Mouse (Mus musculus): ENCODE measurements around the gene Me3. TPM values are rescaled to one million over a fixed set of nuclear protein-coding genes. Genes with fewer than 3 reads are reported as not detected.
A peak's percentile ranks its signal among the peaks of the same experiment; 100 is the strongest.

The Me3 gene
- total and polyA plus RNA-seq, 2 experiments from 2014 or later, result 14.7 to 15.6 TPM

GRCm38 (mm10) chr7:89769106-89769896 lies 137.1 kb downstream of the Me3 start:
- H3K9ac ChIP-seq, result no peak overlapping the region
- ATAC-seq, result no peak; the same call in 1 of the 2 replicates
- no peaks in the 10 kb centered on the region for H3K9me3 ChIP-seq (ENCODE audit: low read length)
- H3K4me2 ChIP-seq (ENCODE audit: low read depth), result no peak overlapping the region
- H3K27ac ChIP-seq (ENCODE audit: low read depth, low read length), result no peak overlapping the region
- H3K4me1 ChIP-seq (ENCODE audit: insufficient read depth), result 0 out of 2 replicates have a peak, but pooled peaks cover 3% of the 10 kb centered on the region
- no peak for TF ChIP-seq CTCF (IDR thresholded peaks at IDR 0.05; ENCODE audit: low read depth)
- H3K4me3 ChIP-seq (ENCODE audit: low read depth, low read length), result no peak overlapping the region
- WGBS, result 45% methylated on average over 9 of the region's 9 CpGs
- no peaks in the 10 kb centered on the region for H3K27me3 ChIP-seq (ENCODE audit: insufficient read depth, low read length)
- DNase-seq, result no peak
- H3K36me3 ChIP-seq (ENCODE audit: insufficient read depth), result no peaks in the 10 kb centered on the region

- no peak overlapping the region for H3K27ac ChIP-seq (ENCODE audit: low read depth, low read length)
- no peak for TF ChIP-seq CTCF (IDR thresholded peaks at IDR 0.05; ENCODE audit: low read depth)
- H3K36me3 ChIP-seq (ENCODE audit: insufficient read depth), result no peaks in the 10 kb centered on the region
- no peak for DNase-seq
- ATAC-seq, result peak; percentile 61; the same call in 1 of the 2 replicates
- H3K4me2 ChIP-seq (ENCODE audit: low read depth), result no peak overlapping the region
- 0 out of 2 replicates have a peak, but pooled peaks cover 3% of the 10 kb centered on the region for H3K4me1 ChIP-seq (ENCODE audit: insufficient read depth)
- H3K4me3 ChIP-seq (ENCODE audit: low read depth, low read length), result no peak overlapping the region
- no peaks in the 10 kb centered on the region for H3K9me3 ChIP-seq (ENCODE audit: low read length)
- H3K9ac ChIP-seq, result no peak overlapping the region
- H3K27me3 ChIP-seq (ENCODE audit: insufficient read depth, low read length), result no peaks in the 10 kb centered on the region
- WGBS, result 30% methylated on average over 6 of the region's 6 CpGs
Observed at GRCm38 (mm10) chr7:89770021-89770420, 137.8 kb downstream of the Me3 start.

DNA sequence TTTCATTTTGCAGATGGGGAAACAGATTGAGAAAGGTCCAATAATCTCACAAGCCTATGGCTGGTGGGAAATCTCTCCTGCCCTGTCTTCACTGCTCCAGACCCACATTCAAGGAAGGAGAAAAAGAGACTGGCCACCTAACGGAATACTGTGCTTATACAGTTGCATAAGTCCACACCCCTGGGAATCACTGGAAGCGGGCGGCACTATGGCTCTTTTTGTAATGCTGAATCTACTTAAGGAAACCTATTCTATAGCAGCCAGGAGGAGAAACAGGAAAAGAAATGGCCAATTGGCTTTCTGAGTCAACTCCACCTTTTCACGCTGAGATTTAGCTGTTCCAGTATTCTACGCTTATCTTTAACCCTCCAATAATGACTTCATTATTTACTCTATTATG lies 140.7 kb downstream of the Me3 start:
- WGBS, result 83% methylated on average over 5 of the region's 5 CpGs
- H3K9ac ChIP-seq, result no peak overlapping the region
- no peaks in the 10 kb centered on the region for H3K27me3 ChIP-seq (ENCODE audit: insufficient read depth, low read length)
- TF ChIP-seq CTCF (IDR thresholded peaks at IDR 0.05; ENCODE audit: low read depth), result no peak
- no peak overlapping the region for H3K4me3 ChIP-seq (ENCODE audit: low read depth, low read length)
- H3K36me3 ChIP-seq (ENCODE audit: insufficient read depth), result no peaks in the 10 kb centered on the region
- no peak overlapping the region for H3K27ac ChIP-seq (ENCODE audit: low read depth, low read length)
- H3K9me3 ChIP-seq (ENCODE audit: low read length), result no peaks in the 10 kb centered on the region
- ATAC-seq, result no peak
- no peak for DNase-seq
- H3K4me1 ChIP-seq (ENCODE audit: insufficient read depth), result 0 out of 2 replicates have a peak, but pooled peaks cover 3% of the 10 kb centered on the region
- no peak overlapping the region for H3K4me2 ChIP-seq (ENCODE audit: low read depth)

DNA sequence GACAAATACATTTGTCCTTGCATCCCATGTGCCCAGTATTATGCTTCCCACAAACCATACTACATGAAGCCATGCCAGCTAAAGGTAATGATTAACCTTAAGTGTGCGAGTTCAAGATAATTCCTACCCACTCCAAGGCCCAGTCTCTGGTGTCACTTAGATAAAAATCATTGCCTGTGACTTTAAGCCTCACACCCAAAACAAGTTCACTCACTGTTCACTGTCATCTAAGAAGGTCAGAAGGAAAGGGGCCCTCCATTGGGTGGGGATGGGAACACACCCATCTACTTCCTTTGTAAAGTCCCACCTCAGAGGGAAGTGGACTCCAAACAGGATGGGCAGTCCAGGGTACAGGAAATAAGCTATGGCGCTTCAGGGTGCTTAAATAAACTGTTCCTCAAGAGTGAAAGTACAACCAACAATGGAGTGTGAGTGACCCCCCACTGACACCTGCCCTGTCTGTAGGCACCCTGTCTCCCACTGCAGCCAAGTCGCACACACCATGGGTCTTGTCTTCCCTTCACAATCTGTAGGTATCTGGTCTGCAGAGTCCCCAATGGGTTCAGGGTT lies 141.2 kb downstream of the Me3 start:
- no peaks in the 10 kb centered on the region for H3K27me3 ChIP-seq (ENCODE audit: insufficient read depth, low read length)
- H3K27ac ChIP-seq (ENCODE audit: low read depth, low read length), result no peak overlapping the region
- no peak overlapping the region for H3K9ac ChIP-seq
- H3K4me2 ChIP-seq (ENCODE audit: low read depth), result no peak overlapping the region
- ATAC-seq (no peak), DNase-seq (no peak)
- no peak for TF ChIP-seq CTCF (IDR thresholded peaks at IDR 0.05; ENCODE audit: low read depth)
- H3K4me3 ChIP-seq (ENCODE audit: low read depth, low read length), result no peak overlapping the region
- H3K9me3 ChIP-seq (ENCODE audit: low read length), result no peaks in the 10 kb centered on the region
- 0 out of 2 replicates have a peak, but pooled peaks cover 3% of the 10 kb centered on the region for H3K4me1 ChIP-seq (ENCODE audit: insufficient read depth)
- WGBS, result 65% methylated on average over 3 of the region's 3 CpGs
- no peaks in the 10 kb centered on the region for H3K36me3 ChIP-seq (ENCODE audit: insufficient read depth)

DNA sequence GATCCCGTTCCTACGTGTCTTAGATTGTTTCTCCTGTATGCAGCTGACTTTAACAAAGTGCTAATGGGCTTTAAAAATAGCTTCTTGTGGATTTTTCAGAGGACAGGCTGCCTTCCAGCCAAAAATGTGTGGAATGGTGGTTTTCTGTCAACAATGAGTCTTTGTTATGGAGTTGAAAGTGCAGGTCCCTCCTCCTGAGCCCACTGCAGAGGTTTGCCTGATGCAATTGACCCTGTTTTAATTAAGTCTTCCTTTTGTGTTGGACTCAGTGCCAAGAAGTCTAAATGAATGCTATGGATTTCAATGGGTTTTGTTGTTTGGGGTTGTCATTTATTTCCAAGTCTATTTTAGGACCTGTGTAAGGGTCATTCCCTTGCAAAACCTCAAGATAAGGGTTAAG lies 141.7 kb downstream of the Me3 start:
- Histone ChIP-seq H3K36me3 (ENCODE audit: insufficient read depth) (no peaks in the 10 kb centered on the region), H3K27ac (ENCODE audit: low read depth, low read length) (no peak overlapping the region), H3K9me3 (ENCODE audit: low read length) (no peaks in the 10 kb centered on the region), H3K9ac (no peak overlapping the region), H3K27me3 (ENCODE audit: insufficient read depth, low read length) (no peaks in the 10 kb centered on the region), H3K4me1 (ENCODE audit: insufficient read depth) (0 out of 2 replicates have a peak, but pooled peaks cover 3% of the 10 kb centered on the region), H3K4me3 (ENCODE audit: low read depth, low read length) (no peak overlapping the region), H3K4me2 (ENCODE audit: low read depth) (no peak overlapping the region)
- no peak for DNase-seq
- ATAC-seq, result no peak
- WGBS, result 3% methylated on average over 2 of the region's 2 CpGs
- no peak for TF ChIP-seq CTCF (IDR thresholded peaks at IDR 0.05; ENCODE audit: low read depth)

DNA sequence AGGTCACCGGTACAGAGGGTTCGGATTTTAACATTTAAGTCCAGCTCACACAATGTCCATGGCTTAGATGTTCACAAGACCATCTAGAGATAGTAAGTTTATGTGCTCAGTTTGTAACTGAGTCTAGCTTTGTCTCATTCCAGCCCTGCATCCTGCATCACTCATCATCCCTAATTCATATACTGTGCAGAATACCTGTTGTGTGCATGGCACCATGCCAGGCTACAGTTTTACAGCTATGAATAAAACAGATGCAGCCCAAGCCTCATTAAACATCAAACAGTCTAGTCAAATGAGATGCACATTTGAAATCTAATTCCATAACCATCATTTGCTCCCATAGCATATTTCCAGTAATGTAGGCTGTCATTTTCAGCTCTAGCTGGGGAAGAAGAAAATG lies 143.7 kb downstream of the Me3 start:
- Histone ChIP-seq H3K36me3 (ENCODE audit: insufficient read depth) (no peaks in the 10 kb centered on the region), H3K4me1 (ENCODE audit: insufficient read depth) (0 out of 2 replicates have a peak, but pooled peaks cover 3% of the 10 kb centered on the region), H3K9me3 (ENCODE audit: low read length) (no peaks in the 10 kb centered on the region), H3K4me2 (ENCODE audit: low read depth) (no peak overlapping the region), H3K4me3 (ENCODE audit: low read depth, low read length) (no peak overlapping the region), H3K9ac (no peak overlapping the region), H3K27ac (ENCODE audit: low read depth, low read length) (no peak overlapping the region), H3K27me3 (ENCODE audit: insufficient read depth, low read length) (no peaks in the 10 kb centered on the region)
- WGBS, result 95% methylated on average over 2 of the region's 2 CpGs
- DNase-seq (no peak), ATAC-seq (no peak)
- TF ChIP-seq CTCF (IDR thresholded peaks at IDR 0.05; ENCODE audit: low read depth), result no peak

GRCm38 (mm10) chr7:89781391-89781790 lies 149.2 kb downstream of the Me3 start:
- TF ChIP-seq CTCF (IDR thresholded peaks at IDR 0.05; ENCODE audit: low read depth), result no peak
- H3K4me3 ChIP-seq (ENCODE audit: low read depth, low read length), result no peak overlapping the region
- DNase-seq (no peak), ATAC-seq (no peak)
- no peaks in the 10 kb centered on the region for H3K9me3 ChIP-seq (ENCODE audit: low read length)
- 50% methylated on average over 1 of the region's 1 CpGs for WGBS
- H3K36me3 ChIP-seq (ENCODE audit: insufficient read depth), result no peaks in the 10 kb centered on the region
- no peak overlapping the region for H3K9ac ChIP-seq
- H3K4me1 ChIP-seq (ENCODE audit: insufficient read depth), result no peaks in the 10 kb centered on the region
- H3K4me2 ChIP-seq (ENCODE audit: low read depth), result no peak overlapping the region
- H3K27me3 ChIP-seq (ENCODE audit: insufficient read depth, low read length), result no peaks in the 10 kb centered on the region
- H3K27ac ChIP-seq (ENCODE audit: low read depth, low read length), result no peak overlapping the region

Measured in forebrain, postnatal 0 days (tissue).